In genomic region chr6:88964071-88964470, GRCm38 (mm10) we compare ENCODE assay signal across 23 mouse cellular contexts.
DNase-seq lines count a peak whose midpoint lies in the region; ATAC-seq and TF ChIP-seq lines count a peak whose summit lies in the region.
"Had no signal": no experiment of that assay in that cellular context is flagged by ENCODE, and none has a peak within 500 bp of the region (broad histone marks: within the 10 kb centered on the region; RNA-seq: fewer than 3 reads in every experiment).

No protein-coding gene starts in this region.

- no peak overlapping the region for H3K4me3 ChIP-seq in left cerebral cortex, adult 2 months
- H3K4me3 ChIP-seq: embryonic facial prominence, embryonic 12.5 days; heart, embryonic 10.5 days; hindbrain, embryonic 12.5 days; limb, embryonic 13.5 days; liver, embryonic 13.5 days; neural tube, embryonic 12.5 days had no signal

- DNase-seq in CD4-positive, CD25-positive, alpha-beta regulatory T cell, adult 2 months (ENCODE audit: low read depth, low spot score) = peak; percentile 10
- no peak for DNase-seq in left cerebral cortex, adult 2 months (ENCODE audit: extremely low spot score in 1 of 2, low spot score in 2 of 2)
- no peak for DNase-seq in left cerebral cortex, postnatal 10 days (ENCODE audit: extremely low spot score in 1 of 2, low spot score in 2 of 2)
- peak; percentile 80 for DNase-seq in NIH3T3 (ENCODE audit: low read depth)
- no peak for DNase-seq in thymus, postnatal 36 days
- no peak for DNase-seq in retina, postnatal 1 day
- no peak for DNase-seq in thymus, postnatal 10 days (ENCODE audit: low spot score in 2 of 2)
- DNase-seq: B cell, adult 2 months; cerebellum, adult 18-20 months; kidney, adult 2 months; kidney, postnatal 25 days; layer of hippocampus, adult 9-11 months; liver, embryonic 13.5 days; lung, embryonic 14.5 days; lung, postnatal 36 days; spleen, adult 18-20 months had no signal

- no peak for ATAC-seq in CD4-positive, CD25-positive, alpha-beta regulatory T cell, adult 4 months
- ATAC-seq: inflammation-experienced regulatory T-cells, adult 6 months had no signal

- no peak for TF ChIP-seq CTCF in left cerebral cortex, adult 2 months (IDR thresholded peaks at IDR 0.05)

- intact Hi-C loops in left cerebral cortex, adult 2 months (cut with DNase I) = no loop called here
- intact Hi-C loops in left cerebral cortex, postnatal 10 days (cut with DNase I) = no loop called here

- peak overlapping the region; percentile 20; the same call in 1 of the 2 replicates for H3K27ac ChIP-seq in left cerebral cortex, adult 2 months
- H3K27ac ChIP-seq: embryonic facial prominence, embryonic 12.5 days; heart, embryonic 10.5 days; hindbrain, embryonic 12.5 days; limb, embryonic 13.5 days; liver, embryonic 13.5 days; neural tube, embryonic 12.5 days had no signal

Comparison
In these comparisons a context has a peak if more than half of its experiments do, and no peak if none do; other contexts are left out.
1. DNase-seq: peak in CD4-positive, CD25-positive, alpha-beta regulatory T cell, adult 2 months (single experiment) and NIH3T3 (single experiment); none in left cerebral cortex, adult 2 months (0 of 2), left cerebral cortex, postnatal 10 days (0 of 2), thymus, postnatal 36 days (0 of 2), retina, postnatal 1 day (single experiment) and thymus, postnatal 10 days (0 of 2).